Mouse (Mus musculus) brown adipose tissue, adult 24 weeks (tissue): ENCODE results near the gene Col9a1. TPM values are rescaled to one million over a fixed set of nuclear protein-coding genes. Genes with fewer than 3 reads are reported as not detected.

Experiments
- H3K27ac ChIP-seq: fragments of 200-500 bp; replicated peaks from 2 replicates; pipeline ENCODE4 v1.5.1; 2012; ENCODE audit warnings: low read depth, mild to moderate bottlenecking, low read length
- H3K4me1 ChIP-seq: fragments of 200-500 bp; 2 replicates; pipeline ENCODE4 v1.6.1; 2012; ENCODE audit warnings: low read length, mixed read lengths; ENCODE audit not compliant: control insufficient read depth, insufficient read depth, insufficient read length
- H3K4me3 ChIP-seq: fragments of 200-500 bp; 2 replicates; pipeline ENCODE4 v1.5.1; 2012; ENCODE audit warnings: low read depth, mild to moderate bottlenecking, low read length, moderate library complexity; ENCODE audit not compliant: insufficient read depth
- polyA plus RNA-seq: library from polyadenylated mRNA; stranded (reverse); fragments of >200 nt; gene quantifications from 2 replicates; pipeline ENCODE4 v1.2.4, GENCODE M21; 2012; ENCODE audit not compliant: missing spikeins, insufficient read depth, insufficient read length

Gene Col9a1
- polyA plus RNA-seq, 1 experiment: not detected

GRCm38 (mm10) chr1:24236330-24236729 lies 58.9 kb downstream of the Col9a1 start:
- Histone ChIP-seq H3K4me3 (no peak overlapping the region), H3K4me1 (no peaks in the 10 kb centered on the region), H3K27ac (no peak overlapping the region)

GRCm38 (mm10) chr1:24240039-24240691 lies 62.8 kb downstream of the Col9a1 start:
- H3K27ac ChIP-seq: no peak overlapping the region

GRCm38 (mm10) chr1:24244931-24245330 lies 67.5 kb downstream of the Col9a1 start:
- Histone ChIP-seq H3K27ac (no peak overlapping the region), H3K4me3 (no peak overlapping the region), H3K4me1 (no peaks in the 10 kb centered on the region)

More at GRCm38 (mm10) chr1:24240039-24240691, 62.8 kb downstream of the Col9a1 start:
- H3K4me1 ChIP-seq: no peaks in the 10 kb centered on the region
- H3K4me3 ChIP-seq: no peak overlapping the region

- no peak overlapping the region for H3K27ac ChIP-seq
- no peak overlapping the region for H3K4me3 ChIP-seq
- no peaks in the 10 kb centered on the region for H3K4me1 ChIP-seq
These were observed 68.4 kb downstream of the Col9a1 start for GRCm38 (mm10) chr1:24245700-24246375.

GRCm38 (mm10) chr1:24248294-24249104 lies 71.1 kb downstream of the Col9a1 start:
- no peak overlapping the region for H3K27ac ChIP-seq
- no peak overlapping the region for H3K4me3 ChIP-seq
- H3K4me1 ChIP-seq: no peaks in the 10 kb centered on the region

- Histone ChIP-seq H3K27ac (no peak overlapping the region), H3K4me1 (no peaks in the 10 kb centered on the region), H3K4me3 (no peak overlapping the region)
These were observed 71.8 kb downstream of the Col9a1 start for GRCm38 (mm10) chr1:24249105-24249664.

- Histone ChIP-seq H3K27ac (no peak overlapping the region), H3K4me1 (no peaks in the 10 kb centered on the region), H3K4me3 (no peak overlapping the region)
These were observed 80.6 kb downstream of the Col9a1 start for GRCm38 (mm10) chr1:24257961-24258360.

GRCm38 (mm10) chr1:24259419-24259818 lies 82.0 kb downstream of the Col9a1 start:
- Histone ChIP-seq H3K4me3 (no peak overlapping the region), H3K27ac (no peak overlapping the region), H3K4me1 (no peaks in the 10 kb centered on the region)

- Histone ChIP-seq H3K4me3 (no peak overlapping the region), H3K27ac (no peak overlapping the region), H3K4me1 (no peaks in the 10 kb centered on the region)
These were observed 83.8 kb downstream of the Col9a1 start for GRCm38 (mm10) chr1:24261181-24261580.

GRCm38 (mm10) chr1:24267022-24267421 lies 89.6 kb downstream of the Col9a1 start:
- Histone ChIP-seq H3K4me3 (no peak overlapping the region), H3K27ac (no peak overlapping the region), H3K4me1 (no peaks in the 10 kb centered on the region)

GRCm38 (mm10) chr1:24286360-24286759 lies 109.0 kb downstream of the Col9a1 start:
- Histone ChIP-seq H3K4me3 (no peak overlapping the region), H3K27ac (no peak overlapping the region), H3K4me1 (no peaks in the 10 kb centered on the region)

- Histone ChIP-seq H3K4me1 (no peaks in the 10 kb centered on the region), H3K4me3 (no peak overlapping the region), H3K27ac (no peak overlapping the region)
These were observed 115.1 kb downstream of the Col9a1 start for GRCm38 (mm10) chr1:24292515-24292914.

GRCm38 (mm10) chr1:24294979-24295942 lies 117.9 kb downstream of the Col9a1 start:
- Histone ChIP-seq H3K4me1 (no peaks in the 10 kb centered on the region), H3K4me3 (no peak overlapping the region), H3K27ac (no peak overlapping the region)

GRCm38 (mm10) chr1:24300700-24301099 lies 123.3 kb downstream of the Col9a1 start:
- Histone ChIP-seq H3K4me3 (no peak overlapping the region), H3K4me1 (no peaks in the 10 kb centered on the region), H3K27ac (no peak overlapping the region)
